Mouse (Mus musculus): Measurements from ENCODE around the gene Lkaaear1.

Gene Lkaaear1

GRCm38 (mm10) chr2:181657441-181657840 lies 40.8 kb downstream of the Lkaaear1 start:
- DNase-seq (ENCODE audit: low read depth, low spot score), result no peak

GRCm38 (mm10) chr2:181656734-181657133 lies 41.5 kb downstream of the Lkaaear1 start, which contains the start of gene Gm29797:
Gene Gm29797 (plus strand): TSS chr2:181657034.
- no peak for DNase-seq (ENCODE audit: low read depth, low spot score)

GRCm38 (mm10) chr2:181653523-181653922 lies 44.7 kb downstream of the Lkaaear1 start:
- DNase-seq (ENCODE audit: low read depth, low spot score), result no peak

GRCm38 (mm10) chr2:181653065-181653464 lies 45.2 kb downstream of the Lkaaear1 start:
- DNase-seq (ENCODE audit: low read depth, low spot score), result no peak

- DNase-seq (ENCODE audit: low read depth, low spot score), result no peak
These were observed 49.3 kb downstream of the Lkaaear1 start for GRCm38 (mm10) chr2:181648926-181649325.

Data from ES-CJ7 (cell line).